Mouse (Mus musculus) bone marrow macrophage, adult 2 months (primary cell): ENCODE measurements around the gene Hapln4.

ENCODE experiments used
- CTCF ChIP-seq: IDR thresholded peaks from 2 replicates; pipeline ENCODE4 v1.5.1; 2012; ENCODE audit warnings: low read depth, mild to moderate bottlenecking, low read length, moderate library complexity
- POLR2A ChIP-seq: IDR thresholded peaks from 2 replicates; pipeline ENCODE4 v1.6.1; 2012; ENCODE audit warnings: mild to moderate bottlenecking, low read depth, low read length, borderline replicate concordance

GRCm38 (mm10) chr8:70124992-70125391, 41.7 kb downstream of the Hapln4 start:
- TF ChIP-seq CTCF (no peak), POLR2A (no peak)
